Mouse (Mus musculus) adrenal gland, adult (tissue): ENCODE measurements around the gene Cog1.
A peak's percentile ranks its signal among the peaks of the same experiment; 100 is the strongest.

ENCODE experiments used
- DNase-seq, 2 experiments: peaks; one replicate each; pipeline ENCODE4 v3.0.0; 2022 to 2023; ENCODE audit warnings: low spot score in 1 of 2; ENCODE audit not compliant: inconsistent age in 2 of 2

Gene Cog1

DNA sequence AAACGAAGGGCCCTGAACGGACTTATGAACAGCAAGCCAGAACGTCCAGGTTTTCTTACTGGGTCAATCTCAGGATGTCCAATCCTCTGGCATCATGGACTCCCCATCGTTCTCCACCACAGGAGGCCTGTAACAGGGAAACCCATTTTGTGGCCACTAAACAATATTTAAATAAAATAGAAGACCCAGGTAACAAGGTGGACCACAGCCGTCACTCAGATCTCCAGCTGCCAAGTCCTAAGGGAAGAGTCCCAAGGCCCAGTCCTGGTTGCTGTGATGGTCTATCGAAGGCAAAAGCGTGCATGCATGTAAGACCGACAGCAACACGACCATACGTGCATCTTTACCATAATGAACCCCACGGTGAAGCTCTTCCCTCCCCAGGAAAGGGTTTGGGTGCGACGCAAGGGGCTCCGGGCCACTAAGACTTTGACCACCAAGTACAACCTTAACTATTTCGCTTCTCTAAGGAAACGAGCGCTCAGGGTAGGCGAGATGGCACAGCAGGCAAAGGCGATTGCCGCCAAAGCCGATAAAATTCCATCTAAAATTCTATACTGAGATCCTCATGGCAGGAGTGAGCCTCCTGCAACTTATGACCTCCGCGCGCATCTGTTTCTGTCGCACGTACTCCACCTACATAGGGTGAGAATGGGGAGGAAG is at the start of gene Cog1:
Gene Cog1 (plus strand): TSS at position 480 of the 663 bp plus-strand sequence.
- peak in 1 of 2 experiments; percentile 54 for DNase-seq

DNA sequence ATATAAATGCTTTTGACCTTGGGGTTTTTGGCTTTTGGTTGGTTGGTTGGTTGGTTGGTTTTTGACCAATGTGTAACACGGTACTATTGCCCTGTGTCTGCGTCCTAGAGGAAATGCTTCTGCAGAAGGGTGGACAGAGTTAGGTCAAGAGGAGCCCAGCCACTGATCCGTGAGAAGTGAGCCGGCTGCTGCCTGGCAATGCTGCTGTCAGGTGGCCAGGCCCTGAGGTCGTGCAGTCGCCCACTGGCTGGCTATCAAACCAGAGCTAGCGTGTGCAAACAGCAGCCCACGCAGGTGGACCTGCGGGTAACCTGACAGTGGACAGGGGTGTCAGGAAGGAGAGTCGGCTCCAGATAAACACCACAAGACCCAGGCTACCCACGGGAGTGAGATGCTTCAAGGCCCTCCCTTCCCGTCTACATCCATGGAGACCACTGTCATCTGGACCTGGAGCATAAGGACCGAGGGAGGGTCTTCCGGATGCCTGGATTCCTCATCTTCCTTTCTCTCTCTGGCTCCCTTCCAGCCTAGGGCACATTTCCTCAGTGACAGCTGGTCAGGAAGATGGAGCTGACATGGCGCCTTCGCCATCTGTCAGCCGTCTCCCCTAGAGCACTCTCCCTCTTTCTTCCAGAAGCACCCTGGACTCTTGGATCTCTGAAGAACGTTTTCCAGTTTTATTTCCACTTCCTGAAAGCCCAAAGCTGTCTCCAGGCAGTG is 48.3 kb upstream of the Cog1 start:
- no peak for DNase-seq

DNA sequence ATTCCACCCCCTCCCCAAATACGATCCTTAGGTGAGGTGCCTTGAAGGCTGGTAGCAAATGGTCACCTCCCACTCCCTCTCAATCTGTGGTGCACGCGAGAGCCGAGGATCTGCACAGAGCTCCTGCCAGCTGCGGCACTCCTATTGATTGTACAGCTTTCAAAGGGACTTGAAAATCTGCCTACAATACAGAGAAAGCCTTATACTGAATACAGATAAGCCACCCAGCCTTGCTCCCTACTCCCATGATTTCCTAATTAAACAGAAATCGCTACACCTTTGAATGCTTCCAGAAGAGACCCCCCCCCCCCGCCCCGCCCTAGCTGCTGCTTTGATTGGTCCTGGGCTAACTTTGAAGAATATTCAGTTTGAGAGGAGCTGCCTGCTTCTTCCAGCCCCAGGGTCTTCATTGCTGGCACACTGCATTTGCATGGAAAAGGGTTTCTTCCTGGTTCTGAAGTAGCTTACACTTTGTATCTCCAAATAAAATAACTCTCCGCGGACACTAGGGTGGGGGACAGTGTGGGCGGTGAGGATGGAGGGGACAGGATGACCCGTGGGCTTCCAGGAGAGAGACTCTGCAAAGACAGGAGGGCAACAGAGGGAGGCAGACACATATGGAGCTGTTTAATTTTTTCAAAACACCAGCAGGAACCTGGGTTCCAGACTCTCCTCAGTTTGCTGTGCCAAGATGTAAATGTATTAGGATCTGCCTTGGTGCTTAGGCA is 47.2 kb upstream of the Cog1 start:
- DNase-seq, result no peak

DNA sequence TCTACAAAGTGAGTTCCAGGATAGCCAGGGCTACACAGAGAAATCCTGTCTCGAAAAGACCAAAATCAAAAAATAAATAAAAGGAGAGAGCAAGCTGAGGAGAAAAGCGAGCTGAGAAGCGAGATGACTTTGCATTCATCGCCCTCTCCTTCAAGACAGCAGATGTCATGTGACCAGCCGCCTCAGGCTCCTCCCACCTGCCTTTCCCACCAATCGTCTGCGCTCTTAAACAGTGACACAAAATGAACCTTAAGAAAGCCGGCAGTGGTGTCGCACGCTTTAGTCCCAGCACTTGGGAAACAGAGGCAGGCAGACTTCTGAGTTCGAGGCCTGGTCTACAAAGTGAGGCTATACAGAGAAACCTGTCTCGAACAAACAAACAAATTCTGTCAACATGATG is 41.4 kb upstream of the Cog1 start:
- no peak for DNase-seq

DNA sequence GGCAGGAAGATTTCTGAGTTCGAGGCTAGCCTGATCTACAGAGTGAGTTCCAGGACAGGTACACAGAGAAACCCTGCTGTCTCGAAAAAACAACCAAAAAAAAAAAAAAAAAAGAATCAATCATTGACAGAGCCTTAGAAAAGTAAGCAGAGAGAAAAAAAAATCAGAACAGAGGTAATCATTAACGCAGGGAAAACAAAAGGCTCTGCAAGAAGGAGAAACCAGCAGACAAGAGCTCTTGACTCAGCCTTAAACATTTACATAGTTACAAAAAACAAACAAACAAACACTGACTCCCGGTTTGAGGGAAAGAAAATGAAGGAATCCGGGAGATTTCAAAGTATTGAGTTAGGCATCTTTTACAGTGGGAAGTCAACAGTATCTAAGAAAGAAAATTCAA is 39.4 kb upstream of the Cog1 start:
- DNase-seq, result no peak

DNA sequence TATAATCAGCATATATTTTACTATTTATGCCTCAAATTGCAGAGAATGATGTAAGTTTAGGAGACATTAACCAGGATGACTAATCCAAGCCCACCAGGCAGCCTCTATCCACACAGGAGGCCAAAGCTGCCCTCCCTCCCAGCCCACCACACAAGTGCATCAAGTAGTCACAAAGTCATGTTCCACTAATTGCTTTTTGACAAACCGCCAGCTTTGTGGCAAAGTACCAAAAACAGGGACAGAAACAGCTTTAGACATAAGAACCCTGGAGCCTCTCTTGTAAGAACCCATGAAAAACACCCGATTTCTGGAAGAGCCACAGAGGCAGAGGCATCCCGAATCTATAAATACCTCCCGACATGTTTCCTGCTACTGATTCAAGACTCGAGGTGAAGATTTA is 38.7 kb upstream of the Cog1 start:
- DNase-seq, result peak in 1 of 2 experiments; percentile 46

DNA sequence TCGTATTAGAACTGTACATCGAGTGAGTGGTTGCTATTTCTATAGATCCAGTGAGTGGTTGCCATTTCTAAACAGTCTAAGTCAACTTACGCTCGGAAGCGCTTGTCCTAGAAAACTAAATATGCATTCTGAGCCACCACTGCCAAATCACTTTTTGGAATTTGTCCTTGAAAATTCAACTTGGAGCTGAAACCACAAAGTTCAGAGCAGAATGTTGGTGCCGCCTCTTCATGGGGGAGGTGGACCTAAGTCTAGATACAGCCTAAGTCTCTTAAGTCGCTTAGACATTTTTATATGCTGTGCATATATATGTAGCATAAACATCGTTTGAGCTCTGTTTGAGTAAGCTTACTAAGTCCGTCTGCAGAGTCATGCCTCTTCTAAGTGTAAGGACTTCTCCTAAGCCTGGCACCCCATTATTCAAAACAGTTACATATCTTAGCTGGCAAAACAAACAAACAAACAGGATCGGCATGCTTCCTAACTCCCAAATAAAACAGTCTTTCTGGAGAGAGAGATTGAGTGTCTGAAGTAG is 37.8 kb upstream of the Cog1 start:
- DNase-seq, result peak; percentile 54 to 72

DNA sequence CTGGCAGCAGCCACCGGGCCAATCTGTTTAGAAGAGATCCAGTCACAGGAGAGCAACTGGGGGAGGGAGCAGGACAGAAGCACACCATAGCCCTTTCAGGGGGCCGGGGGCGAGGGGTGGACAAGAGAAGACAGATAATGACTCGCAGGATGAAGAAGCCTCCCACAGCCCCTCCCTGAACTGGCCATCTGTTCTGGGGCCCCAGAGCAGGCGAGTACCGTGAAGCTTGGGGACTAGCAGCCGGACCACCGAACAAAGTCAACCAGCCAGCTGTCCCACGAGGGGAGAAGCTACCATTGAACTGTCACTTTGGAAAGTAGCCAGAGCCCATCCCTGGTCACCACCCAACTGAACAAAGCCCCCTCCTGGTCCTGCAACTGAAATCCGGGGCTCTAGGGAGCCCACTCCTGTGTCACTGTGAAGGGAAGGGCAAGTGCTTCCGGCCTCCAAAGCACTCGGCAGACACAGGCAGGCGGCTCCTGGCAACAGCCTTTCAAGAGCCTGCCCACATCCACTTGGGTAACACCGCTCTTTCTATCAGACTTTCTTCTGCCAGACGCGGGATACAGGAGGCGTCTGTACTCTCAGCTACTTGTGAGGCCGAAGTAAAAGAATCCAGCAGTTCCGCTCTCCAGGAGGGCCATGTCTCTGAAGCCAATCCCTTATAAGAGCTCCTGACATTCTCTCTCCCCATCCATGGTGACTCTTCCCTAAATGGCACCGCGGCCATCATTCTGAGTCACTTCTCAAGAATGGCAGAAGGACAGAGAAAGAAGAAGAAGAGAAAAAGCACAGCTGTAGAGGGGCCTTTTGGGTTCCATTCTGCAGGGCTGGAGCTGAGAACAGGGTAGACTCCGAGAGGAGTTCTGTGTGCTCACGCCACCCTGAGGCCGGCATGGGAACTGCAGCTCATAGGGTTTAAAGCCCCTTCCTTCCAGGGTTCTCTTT is 37.0 kb upstream of the Cog1 start:
- DNase-seq, result peak; percentile 78 to 88

DNA sequence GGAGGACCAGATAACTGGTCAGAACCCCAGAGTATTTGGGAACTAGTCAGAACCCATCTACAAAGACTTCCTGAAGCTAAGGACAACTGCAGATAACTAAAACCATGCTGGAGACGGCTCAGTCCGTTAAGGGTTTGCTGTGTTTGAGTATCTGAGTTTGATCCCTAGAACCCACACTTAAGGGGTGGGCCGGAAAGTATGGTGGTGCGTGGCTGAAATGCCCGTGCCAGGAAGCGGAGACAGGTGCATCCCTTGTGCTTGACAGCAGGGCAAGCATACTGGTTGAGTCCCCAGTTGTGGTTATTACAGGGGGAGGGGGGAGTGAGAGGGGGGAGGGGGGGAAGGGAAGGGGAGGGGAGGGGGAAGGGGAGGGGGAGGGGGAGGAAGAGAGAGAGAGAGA is 34.5 kb upstream of the Cog1 start:
- DNase-seq, result no peak

DNA sequence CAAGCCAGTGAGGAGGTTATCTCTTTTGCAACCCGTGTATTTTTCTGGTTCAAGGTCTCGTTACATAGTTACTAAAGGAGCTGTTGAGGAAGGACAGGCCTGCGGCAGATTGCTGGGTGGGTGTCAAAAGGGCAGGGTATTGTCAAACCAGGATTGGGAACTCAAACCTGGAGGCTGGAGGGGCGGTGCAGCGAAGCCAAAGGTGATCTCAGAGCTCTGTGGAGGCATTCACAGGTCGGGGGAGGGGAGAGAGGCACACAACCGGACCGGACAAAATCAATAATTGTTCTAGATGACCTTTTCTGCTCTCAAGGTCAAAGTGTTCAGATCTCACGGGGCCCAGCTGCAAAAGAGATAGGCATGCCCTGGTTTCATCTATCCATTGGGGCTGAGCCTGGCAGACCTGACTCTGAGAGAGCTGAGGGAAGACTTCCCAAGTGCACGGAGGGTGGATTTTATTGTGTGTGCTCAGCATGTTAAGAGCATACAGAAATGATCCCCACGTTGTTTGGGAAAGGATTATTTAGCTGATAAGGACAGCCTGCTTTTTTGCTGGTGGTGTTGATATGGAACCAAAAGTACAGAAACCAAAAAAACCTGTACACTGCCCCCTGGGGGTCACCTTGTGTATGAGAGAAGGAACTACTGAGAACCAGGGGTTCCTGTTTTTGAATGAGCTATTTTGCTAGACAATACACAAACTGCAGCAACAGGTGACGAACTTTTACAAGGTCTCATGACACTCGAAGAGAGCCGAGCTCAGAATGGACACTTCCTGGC is 31.6 kb upstream of the Cog1 start:
- peak; percentile 69 to 87 for DNase-seq

DNA sequence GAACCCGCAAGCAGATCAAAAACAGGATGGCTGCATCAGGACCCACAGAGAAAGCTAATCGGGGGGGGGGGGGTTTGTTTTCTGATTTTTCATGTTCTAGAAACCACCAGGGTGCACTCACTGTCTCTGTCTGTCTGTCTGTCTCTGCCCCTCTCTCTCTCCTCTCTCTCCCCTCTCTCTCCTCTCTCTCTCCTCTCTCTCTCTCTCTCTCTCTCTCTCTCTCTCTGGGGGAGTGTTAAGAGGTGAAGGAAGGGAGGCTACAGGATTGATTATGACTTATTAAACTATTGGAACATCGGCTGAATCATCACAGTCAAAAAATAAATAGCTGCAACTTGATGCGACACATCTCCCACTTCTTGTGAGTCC is 30.7 kb upstream of the Cog1 start:
- DNase-seq, result no peak

DNA sequence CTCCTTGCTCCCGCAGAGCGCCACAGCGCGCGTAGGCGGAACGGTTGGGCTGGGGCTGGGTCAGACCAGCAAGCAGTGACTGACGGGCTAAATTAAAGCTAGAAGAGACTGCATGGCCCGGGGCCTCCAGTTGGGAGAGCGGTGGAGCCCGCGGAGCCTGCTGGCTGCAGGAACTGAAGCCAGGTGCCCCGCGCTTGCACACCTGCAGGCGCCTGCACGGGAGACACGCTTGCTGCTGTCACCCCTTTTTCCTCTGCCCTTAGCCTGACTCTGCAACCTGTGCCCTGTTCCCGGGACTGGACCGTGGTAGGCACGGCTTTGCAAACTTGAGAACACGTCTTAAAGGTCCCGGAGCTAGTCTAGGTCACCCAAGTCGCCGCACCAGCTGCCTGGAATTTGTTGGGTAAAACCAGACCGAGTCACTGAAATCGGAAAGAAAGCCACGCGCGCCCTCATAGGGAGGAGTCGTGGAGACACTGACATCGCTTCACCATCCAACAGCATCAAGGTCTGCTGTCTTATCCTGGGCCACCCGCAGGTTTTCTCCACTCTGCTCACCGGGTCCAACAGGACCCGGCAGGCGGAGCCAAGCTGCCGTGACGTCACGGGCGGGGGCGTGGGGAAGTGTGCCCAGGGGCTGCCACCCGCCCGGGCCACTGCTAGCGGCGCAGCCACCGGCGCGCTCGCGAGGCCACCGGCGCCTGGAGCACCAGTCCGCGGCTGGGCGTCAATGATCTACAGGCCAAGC is 30.1 kb upstream of the Cog1 start, which contains the start of gene Sstr2:
Gene Sstr2 (plus strand): TSS at position 671 of the 748 bp plus-strand sequence.
- DNase-seq, result peak; percentile 86 to 92

DNA sequence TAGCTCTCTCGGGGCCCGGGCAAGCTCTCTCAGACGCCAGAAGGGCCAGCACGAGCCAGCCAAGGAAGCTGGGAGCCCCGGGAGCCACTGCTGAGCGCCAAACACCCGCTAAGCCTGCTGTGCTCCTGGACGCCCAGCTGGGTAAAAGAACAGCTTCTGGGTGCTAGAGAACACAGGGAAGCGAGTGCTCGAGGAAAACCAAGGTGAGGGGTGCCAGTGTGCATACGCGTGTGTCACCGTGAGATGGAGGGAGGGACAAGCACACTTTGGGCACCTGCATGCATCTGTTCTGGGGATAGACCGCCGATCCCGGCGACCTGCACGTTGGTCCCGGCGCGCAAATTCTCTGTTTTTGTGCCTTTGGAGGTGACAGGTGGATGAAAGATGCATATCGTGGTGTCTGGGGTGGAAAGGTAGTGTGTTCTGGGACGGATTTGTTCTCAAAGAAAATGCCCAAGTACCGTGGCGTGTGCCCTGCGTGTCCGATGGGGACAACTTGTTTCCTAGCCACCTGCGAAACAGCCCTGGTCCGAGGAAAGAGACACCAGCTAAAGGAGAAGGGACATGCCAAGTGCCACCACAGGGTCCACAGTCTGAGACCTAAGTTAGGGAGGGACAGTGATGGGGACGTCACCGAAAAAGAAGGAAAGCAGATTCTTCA is 29.4 kb upstream of the Cog1 start:
- no peak for DNase-seq

DNA sequence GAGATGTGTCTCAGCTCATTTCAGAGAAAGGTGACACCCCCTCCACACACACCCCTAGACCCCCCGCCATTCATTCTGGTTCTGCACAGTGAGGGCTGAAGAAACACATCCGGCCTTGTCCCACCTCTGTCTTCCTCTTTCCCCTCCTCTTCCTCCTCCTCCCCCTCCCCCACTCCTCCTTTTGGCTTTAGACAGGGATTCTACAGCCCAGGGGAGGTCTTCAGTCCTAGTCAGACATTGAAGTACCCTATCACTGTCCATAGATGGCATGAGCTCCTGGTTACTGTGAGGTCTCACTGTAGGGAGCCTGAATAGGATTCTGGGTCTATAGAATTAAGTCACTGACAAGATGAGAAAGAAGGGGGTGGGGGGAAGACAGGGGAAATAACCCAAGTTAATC is 28.0 kb upstream of the Cog1 start:
- DNase-seq, result no peak

DNA sequence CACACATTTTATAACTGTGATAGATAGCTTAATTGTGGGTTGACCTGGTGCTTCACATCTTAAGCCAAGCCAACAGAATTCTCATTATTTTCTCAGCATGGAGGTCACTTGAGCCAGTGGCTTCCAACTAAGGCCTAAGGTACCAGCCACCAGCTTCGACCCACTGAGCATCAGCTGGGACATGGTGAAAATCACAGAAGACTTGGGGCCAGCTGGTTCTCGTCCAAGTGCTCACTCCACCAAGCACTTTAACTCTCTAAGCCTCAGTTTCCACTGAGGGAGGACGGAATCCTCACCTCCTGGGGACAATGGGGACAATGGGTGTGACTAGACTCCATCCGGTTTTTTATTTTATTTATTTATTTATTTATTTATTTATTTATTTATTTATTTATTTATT is 26.9 kb upstream of the Cog1 start:
- no peak for DNase-seq

DNA sequence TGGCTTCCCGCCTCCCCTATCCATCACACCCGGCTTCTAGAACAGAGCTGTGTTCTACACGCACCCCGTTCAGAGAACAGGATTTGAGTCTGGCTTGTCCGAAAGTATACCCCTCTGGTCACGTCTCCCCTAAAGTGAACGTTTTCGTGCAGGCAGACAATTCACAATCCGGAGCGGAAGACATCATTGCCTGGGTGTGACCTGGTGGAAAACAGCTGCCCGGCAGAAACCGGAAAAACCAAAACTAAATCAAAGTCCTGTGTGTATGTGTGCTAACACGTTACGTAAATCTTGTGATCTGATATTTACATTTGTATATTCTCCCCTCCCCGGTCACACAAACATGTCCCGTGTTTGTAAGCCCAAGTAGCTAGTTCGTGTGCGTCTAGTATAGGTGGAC is 23.5 kb upstream of the Cog1 start:
- no peak for DNase-seq

DNA sequence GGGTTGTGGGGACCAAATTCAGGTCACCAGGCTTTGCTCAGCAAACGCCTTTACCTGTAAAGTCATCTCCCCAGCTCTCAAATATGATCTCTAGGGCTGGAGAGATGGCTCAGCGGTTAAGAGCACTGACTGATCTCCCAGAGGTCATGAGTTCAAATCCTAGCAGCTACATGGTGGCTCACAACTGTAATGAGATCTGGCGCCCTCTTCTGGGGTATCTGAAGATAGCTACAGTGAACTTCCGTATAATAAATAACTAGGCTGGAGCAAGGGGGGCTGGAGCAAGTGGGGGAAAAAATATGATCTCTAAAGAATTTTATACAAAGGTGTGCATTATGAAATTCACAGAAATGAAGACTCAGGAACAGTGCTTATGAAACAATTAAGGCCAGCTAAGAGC is 21.2 kb upstream of the Cog1 start:
- DNase-seq, result peak in 1 of 2 experiments; percentile 61

DNA sequence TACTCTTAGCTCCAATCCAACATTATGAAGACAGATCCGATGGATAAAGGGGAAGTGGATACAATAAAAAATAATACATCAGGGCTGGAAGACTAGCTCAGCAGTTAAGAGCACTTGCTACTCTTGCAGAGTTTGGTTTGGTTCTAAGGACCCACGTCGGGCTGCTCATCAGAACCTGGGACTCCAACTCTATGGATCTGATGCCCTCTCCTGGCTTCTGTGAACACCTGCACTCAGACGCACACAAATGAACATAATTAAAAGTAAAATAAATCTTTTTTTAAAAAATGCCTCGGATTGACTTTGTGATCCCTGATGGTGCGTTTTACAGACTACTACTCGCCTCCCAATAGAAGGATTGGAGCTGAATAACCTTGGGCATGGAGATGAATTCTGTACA is 18.3 kb upstream of the Cog1 start:
- DNase-seq, result peak in 1 of 2 experiments; percentile 67

DNA sequence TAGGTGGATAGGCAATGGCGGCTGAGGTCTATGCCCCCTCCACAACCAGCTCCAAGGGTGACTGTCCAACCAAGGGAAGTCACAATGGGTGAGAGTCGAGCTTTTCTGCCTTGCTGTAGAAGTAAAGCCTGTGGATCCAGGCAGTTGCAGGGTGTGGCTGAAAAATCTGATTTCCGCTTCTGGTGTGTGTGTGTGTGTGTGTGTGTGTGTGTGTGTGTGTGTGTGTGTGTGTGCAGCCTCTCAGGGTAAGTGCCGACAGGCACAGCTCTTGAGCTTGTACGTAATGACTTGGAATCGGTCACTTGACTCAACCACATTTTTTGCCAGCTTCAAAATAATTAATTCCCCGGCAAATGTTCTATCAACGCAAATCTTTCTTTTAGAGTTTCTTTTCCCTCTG is 17.7 kb upstream of the Cog1 start:
- no peak for DNase-seq
